Mouse (Mus musculus) spleen, adult 18-20 months (tissue): ENCODE data around the gene Rsph1.
A peak's percentile ranks its signal among the peaks of the same experiment; 100 is the strongest.

Experiments used
- DNase-seq, 2 experiments: peaks; one replicate each; pipeline ENCODE4 v3.0.0; 2022; ENCODE audit warnings: mixed read lengths in 2 of 2

The Rsph1 gene

DNA sequence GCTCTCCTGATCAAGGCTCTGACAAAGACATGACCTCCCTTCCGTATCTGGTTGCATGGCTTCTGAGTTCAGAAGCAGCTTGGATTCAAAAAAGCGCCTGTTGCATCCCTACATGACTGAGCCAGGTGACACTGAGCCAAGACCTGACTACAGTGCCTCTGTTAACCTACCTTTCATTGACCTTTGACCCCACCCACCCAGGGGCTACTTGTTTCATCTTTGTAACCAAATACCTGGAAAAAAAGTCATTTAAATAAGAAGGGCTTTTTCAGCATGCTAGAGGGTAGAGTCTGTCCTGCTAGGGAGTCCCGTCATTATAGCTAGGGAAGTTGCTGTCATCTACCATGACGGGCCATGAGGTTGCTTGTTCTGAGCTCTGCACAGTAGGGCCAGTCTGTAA, 26.2 kb upstream of the Rsph1 start:
- no peak for DNase-seq

DNA sequence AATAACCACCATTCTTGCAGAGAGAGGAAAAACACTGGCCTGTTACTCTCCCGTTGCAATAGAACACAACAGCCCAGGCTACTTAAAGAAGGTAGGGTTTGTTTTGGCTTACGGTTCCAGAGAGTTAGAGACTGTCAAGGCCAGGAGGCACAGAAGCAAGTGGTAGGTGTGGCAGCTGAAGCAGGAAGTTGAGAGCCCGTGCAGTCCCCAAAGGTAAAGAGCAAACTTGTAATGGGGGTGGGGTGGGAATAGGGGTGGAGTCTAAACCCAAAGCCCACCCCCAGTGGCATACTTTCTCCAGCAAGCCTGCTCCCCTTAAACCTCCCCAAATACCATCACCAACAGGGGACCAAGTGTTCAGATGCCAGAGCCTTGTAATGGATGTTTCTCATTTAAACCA, 23.6 kb upstream of the Rsph1 start:
- DNase-seq: no peak

DNA sequence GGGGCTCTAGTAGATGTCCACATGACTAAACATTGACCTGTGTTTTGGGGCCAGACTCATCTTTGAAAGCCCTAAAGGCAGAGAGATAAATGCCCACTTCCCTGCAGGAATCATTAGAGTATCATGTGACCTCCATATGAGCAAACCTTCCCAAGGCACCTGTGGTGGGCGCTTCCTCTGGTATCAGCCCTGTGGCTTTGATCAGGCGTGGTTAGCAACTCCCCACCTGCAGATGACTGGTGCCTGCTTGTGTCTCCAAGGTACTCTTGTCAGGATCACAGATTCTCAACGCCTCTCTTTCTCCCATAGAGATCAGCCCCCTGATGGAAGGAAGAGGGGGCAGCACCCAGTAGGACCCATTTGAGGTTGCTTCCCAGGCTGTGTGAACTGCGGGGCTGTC, 22.8 kb upstream of the Rsph1 start:
- DNase-seq: no peak

DNA sequence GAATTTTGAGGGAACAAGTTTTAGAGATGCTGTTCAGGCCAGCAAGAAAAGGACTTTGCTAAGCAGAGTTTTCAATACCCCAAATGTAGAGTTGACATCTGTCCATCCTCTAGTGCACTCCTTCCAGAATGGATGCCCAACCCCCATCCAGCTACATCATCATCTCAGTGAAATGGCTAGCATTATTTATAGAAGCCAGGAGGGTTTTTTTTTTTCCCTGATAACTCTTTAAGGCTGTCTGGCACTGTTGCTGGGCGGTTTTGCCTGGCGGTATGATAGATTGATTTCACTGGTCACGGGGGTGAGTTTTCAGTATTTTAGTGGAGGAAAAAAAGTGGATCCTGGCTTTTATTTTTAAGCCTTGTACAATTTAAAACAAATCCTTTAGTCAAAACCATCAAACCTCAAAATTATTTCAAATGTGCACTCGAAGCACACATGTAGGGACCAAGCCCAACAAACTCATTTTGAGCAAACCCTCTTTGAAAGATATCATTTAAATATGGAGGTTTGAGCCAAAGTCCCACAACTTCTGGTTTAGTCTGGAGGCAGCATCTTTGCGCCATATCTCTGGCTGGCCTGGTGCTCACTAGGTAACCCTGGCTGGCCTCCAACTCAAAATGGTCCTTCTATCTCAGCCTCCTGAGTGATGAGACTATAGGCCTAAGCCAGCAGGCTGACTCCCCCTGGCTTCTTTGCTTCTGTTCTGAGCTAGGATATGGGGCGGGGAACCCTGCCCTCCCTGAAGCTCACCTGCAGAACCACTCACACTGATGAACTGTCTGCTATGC, 21.4 kb upstream of the Rsph1 start:
- no peak for DNase-seq

DNA sequence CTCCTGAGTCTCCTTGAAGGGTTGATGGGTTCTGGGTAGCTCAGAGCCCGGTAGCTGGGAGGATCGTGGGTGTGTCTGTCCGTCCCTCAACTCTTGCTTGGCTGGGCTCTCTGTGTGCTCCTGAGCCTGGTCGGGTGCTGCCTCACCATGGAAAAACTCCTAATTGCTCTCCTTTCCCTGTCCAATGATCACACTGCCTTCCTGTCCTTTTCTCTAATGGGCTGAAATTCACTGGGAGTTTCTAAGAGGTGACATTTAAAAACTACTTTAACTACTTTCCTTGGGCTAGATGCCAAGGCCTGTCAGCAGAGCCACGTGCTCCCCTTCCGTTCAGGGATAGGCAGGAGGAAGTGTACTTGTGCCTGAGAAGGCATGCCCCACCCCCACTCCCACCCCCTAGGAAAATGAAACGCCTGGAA, 20.3 kb upstream of the Rsph1 start:
- DNase-seq: no peak

DNA sequence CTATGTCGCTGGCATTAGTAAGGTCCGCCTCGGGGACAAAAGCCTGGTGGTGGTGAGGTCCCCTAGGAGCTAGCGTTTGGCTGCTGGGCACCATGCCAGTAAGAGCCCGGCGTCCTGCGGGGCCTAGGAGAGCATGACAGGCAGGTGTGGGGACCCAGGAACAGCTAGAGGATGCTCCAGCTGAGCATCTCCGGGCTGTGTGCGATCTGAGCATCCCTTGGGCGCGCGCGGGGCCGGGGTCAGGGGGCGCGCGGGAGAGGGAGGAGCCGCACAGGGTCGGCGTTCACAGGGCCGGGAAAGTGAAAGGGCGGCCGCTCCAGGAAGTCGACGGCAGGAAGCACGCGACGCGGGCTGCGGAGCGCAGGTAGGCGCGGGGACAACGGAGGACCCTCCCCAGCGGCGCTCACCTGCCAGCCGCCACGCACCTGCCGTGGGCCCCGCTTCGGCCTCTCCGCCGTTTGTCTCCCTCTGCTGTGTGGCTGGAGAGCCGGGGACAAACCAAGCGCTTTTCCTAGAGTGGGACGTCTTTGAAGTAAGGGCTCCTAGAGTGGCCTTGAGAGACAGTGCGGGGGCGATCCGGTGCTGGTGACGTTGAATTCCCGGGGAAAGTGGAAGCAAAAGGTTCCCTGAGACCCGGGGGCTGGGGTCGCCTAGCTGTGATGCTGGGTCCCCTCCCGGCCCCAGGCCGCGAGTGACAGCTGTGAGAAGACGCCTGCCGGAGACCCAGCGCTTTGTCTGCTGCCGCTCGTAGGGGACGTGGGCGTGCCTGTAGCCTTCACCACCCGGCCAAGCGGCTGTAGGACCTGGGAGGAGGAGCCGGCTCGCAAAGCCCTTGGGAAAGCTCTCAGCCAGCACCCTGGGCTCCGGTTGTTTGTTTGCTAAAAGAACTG, 19.0 kb upstream of the Rsph1 start:
- DNase-seq: peak; percentile 68 to 82

DNA sequence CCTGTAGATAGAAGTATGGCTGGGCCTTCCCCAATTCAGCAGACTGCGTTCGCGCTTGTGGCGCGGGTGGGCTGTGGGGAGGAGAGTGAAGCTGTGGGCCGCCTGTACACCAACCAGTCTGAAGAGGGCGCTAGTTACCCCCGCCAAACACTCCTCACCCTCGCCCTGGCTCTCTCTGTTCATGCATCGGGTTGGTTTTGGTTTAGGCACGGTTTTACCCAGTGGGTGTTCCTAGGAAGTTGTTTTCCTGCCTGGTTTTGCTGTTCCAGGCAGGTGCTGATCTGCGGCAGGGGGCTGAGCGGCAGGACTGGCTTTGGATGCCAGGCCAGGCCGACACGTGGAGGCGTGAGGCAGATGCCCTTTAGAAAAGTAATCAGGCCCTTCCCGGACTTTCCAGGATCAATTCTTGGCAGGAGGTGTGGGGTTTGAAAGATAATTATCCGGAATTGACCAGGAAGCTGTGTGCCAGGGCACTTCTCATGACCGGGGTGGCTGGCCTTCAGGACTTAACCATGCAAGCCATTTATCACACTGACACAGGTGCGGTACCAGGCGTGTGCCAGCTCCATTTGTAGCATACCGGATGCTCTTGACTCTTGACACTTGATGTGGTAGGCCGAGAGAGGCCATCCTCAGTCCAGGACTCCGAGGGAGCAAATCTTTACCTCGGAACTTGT, 18.2 kb upstream of the Rsph1 start:
- peak; percentile 64 to 74 for DNase-seq

DNA sequence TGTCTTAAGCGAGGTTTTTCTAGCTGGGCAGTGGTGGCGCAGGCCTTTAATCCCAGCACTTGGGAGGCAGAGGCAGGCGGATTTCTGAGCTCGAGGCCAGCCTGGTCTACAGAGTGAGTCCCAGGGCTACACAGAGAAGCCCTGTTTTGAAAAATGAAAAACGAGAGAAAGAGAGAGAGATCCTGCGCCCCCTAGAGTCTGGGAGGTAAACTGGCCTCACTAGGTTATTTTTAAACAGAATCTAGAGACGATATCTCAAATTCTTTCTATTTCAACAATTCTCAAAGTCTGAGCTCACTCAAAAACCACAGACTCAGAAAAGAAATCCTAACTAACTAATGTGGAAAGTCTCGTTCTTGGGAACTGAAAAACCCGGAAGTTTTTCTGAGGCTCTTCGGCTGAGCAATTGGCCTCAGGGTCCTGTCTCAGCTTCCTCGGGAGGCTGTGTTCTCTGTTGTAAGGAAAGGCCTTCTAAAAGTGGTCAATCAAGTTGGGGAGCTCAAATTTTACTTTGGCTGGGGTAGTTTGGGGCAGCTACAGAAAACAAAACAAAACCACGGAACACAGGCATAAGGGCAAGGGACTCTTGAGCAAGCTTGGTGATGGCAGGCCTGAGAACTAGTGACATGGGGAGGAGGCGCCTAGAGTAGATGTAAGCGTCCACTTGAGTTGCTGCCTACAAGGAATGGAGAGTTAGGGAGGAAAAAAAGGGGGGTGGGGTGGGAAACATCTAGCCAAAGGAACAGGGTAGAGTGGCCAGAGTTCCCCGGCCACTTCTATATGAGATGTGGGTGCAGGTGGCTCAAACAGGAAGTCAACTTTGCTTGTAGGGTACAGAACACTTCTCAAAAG, 17.4 kb upstream of the Rsph1 start:
- peak in 1 of 2 experiments; percentile 63 for DNase-seq

DNA sequence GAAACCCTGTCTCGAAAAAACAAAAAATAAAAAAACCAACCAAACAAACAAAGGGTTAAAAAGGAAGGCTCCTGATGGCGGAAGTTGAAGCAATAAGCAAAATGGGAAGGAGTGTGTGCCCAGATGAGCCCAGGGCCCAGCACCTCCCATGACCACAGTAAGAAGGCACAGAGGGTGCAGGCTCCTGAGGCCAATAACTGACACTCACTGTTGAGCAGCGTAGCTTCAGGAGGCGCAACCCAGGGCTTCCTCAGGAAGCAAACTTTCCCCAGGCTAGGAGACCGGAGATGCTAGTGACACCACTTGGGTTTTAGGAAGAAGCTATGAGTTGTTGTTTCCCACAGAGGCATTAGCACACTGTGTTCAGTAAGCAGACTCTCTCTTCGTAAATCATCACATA, 13.7 kb upstream of the Rsph1 start:
- no peak for DNase-seq

DNA sequence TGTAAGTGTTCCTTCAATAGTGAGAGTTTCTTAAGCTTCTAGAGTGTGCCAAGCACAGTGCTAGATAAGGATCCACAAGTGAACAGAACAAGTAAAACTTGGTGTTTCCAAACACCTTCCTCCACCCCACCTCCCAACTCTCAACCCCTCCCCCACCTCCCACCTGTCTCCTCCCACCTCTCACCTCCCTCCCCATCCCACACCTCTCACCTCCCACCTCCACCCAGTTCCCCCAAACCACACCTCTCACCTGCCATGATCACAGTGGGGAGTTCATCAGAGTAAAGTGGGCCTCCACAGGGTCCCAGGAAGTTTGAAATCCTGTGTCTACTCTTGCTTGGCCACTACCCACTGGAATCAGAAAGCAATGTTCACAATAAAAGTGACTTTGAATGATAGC, 13.1 kb upstream of the Rsph1 start:
- DNase-seq: no peak

DNA sequence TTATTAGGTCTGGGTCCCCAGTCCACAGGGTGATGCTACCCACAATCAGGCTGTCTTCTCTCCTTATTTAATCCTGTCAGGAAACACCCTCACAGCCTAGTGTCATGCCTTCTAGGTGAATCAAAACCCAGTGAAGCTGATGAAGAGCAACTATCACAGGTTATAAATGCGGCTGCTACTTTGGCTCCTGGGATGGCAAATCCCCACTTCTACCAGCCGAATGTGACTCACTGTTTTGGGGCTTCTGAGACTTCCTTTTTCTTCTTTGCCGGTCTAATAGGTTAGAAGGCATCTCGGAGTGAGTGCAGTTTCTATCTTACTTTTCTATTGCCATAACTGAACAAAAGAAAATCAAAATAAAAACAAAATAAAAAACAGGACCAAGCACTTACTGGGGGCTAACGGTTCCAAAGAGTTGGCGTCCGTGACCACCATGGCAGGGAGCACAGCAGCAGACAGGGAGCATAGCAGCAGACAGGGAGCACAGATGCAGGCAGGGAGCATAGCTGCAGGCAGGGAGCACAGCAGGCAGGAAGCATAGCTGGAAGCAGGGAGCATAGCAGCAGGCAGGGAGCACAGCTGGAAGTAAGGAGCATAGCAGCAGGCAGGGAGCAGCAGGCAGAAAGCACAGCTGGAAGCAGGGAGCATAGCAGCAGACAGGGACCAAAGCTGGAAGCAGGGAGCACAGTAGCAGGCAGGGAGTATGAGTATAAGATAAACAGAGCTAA, 12.0 kb upstream of the Rsph1 start:
- no peak for DNase-seq

DNA sequence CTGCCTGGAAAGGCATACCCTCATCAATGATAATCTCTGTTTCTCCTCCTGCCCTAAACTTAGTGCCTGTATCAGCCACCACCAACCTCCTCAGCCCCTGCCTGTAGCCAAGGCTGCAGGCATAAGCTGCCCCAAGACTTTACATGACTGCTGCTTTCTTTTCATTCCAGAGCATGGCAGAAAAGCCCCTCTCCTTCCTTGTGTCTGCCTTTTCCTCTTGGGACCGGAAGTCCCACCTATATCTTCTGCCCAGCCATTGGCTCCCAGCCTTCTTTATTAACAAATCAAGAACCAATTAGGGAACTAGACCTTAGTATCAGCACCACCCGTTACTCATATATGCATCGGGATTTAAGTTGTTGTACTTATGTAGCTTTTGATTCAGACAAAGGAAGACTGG, 10.0 kb upstream of the Rsph1 start:
- no peak for DNase-seq

DNA sequence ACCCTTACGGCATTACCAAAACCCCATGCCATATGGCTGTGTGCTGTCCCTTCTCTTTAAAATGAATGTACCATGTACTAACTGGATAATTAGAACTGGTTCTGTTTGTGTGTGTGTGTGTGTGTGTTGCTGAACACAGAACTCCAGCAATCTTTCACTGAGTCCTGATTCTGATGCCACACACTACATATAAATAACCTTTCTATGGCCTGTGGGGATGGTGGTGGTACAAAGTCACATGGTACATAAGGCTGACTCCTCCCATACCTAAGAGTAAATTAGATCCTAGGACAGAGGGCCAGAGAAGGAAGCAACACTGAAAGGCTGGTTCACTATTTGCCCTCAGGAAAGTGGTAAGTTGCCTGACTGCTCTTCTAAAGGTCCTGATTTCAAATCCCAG, 9.3 kb upstream of the Rsph1 start, which contains the start of gene Slc37a1:
Gene Slc37a1 (plus strand): TSS at position 301 of the 400 bp plus-strand sequence.
- DNase-seq: no peak

DNA sequence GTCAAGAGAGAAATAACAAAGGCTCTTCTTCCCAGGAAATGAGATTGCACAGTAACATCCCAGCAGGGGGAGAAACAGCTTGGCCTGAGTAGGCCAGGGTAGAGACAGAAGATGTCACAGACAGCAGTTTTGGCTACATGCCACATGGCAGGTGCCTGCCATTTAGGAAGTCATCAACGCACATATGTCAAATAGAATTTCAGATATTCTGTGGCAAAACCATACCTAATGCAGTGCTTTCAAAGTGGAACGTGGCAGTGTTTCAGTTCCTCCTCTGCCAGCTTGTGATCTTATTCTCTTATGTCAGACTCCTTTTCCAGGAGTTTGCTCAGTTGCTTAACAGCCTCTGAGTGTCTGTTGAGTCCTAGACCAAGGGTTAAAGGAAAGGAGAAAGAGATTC, 8.7 kb upstream of the Rsph1 start:
- DNase-seq: no peak

DNA sequence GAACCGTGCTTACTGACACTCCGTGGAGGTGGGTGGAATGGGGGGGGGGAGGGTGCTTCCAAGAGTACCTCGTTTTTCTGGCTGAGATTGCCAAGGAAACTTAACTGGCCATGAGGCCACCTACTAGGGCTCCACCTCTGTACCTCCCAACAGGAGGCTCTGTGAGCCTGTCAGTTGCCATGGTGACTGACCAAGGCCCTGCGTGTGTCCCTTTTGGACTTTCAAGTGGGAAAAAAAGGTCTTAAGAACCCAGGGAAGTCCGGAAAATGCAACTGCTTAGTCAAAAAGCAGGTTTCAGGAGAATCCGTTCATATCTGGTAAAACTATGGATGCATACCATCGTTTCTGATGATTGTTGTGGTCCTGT, 5.5 kb upstream of the Rsph1 start:
- DNase-seq: no peak

DNA sequence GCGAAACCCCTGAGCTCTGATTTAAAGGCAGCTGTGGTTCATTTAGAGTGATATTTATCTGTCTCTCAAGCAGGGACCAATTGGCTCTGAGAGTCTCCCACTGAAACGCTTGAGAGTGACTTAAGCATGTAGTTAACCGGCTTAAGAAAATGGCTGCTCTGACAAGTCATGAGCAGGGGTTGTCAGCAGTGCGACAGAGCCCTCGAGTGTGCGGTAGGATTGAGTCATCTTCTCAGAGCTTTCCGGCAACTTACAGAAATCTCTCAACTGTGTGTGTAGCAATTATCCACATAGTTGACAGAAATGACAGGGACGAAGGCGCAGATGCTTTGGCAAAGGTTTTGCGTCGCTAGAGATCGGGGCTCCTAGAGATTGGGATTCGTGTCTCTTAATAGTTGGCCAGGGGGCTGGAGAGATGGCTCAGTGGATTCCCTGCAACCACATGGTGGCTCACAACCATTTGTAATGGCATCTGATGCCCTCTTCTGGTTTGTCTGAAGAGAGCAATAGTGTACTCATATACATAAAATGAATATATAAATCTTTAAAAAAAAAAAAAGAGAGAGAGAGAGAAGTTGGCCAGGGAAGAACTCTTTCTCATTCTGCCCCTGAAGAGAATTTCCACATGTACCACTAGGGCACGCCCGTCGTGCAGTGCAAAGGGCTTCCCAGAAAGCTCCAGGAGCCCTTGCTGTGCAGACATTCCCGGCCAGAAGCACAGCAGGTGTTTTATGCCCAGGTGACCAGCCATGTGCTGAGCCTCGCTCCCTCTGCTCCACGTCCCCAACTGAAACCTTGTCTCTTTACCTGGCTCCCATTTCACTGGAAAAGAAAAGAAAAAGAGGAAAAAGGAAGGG, 4.9 kb upstream of the Rsph1 start:
- DNase-seq: no peak

DNA sequence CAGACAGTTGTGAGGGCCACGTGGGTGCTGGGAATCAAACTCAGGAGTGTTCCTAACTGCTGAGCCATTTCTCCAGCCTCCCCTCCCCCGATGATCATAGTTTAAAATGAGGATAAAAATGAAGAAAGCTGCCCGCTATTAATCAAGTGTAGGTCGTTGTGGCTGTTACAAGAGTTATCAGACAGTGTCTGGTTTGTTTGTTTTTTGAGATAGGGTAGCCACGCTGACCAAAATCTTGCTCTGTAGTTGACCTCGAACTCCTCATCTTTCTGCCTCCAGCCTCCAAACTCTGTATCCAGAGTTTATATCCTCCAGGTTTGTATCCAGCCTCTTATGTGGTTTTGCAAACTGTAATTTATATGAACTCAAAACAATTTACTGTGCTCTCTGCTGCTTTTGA, 3.1 kb upstream of the Rsph1 start:
- no peak for DNase-seq

DNA sequence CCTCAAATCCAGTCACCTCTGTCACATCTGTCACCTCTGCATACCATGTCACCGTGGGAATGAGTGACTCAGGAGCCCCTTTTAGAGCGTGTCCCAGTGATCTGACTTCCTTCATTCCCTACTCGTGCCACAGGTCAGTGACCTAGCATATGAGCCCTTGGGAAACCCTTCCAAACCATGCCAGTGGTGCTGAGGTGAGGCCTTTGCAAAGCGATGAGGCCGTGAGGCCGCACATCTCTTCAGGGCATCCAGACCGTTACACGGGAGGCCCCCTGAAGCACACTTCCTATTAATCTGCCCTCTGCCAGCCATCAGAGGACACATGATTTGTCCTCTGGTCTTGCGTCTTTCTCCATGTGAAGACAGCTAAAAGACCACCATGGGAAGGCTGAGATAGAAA, 2.4 kb upstream of the Rsph1 start:
- no peak for DNase-seq

DNA sequence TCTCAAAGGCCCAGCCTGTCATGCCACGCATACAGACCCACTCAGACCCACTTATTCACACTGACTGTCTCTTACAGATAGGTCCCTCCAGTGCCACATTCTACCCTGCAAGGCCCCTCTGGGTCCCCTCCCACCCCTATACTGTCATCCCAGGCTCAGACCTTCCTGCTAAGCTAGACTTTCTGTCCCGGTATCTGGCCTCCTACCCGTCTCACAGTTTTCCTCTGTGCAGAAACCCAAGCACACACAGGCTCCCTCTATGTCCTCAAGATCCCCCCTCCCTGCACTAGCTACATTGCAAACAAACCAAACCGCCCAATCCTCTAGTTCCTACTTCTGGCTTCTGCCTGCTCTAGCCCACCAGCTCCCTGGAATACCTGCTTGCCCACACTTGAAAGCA, 748 bp upstream of the Rsph1 start:
- DNase-seq: no peak

DNA sequence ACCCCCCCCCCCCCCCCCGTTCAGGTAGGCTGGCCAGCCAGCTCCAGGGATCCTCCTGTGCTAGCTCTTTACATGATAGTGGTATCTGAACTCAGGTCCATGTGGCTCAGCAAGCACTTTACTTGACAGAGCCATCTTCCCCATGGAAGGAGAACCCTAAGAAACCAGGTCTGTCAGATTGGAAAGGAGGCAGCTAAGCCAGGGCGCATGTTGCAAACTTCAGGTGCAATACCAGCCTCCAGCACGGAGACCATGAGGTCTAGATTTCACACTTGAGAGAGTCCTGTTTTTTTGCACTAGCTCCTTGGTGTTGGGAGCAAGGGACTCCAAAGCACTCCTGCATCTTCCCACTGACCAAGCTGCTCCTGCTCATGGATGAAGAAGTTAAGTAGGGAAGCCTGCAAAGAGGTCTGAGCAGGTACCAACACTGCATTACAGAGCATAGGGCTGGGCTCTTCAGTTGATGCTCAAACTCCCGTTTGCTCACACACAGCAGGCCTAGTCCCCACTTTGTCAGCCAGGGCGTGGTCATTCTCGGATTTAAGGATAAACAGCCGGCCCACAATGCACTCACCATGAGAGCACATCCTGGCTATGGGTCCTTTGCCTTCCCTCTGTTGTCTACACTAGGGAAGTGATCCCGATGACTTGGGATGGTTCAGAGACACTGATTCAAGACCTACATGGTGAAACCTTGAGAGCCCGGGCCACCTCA, 819 bp downstream of the Rsph1 start:
- DNase-seq: no peak
